Mouse (Mus musculus) MN1 (cell line): ENCODE measurements at regions not wholly inside any gene's neighbourhood (a gene's known extent, or its start where the extent isn't known, plus 50 kb on each side); places are given as distances from the start of the nearest gene placed in this dataset.

Experiments used
- DNase-seq: peaks from one replicate; pipeline ENCODE4 v3.0.0-alpha.2; 2016; ENCODE audit warnings: low spot score

GRCm38 (mm10) chr13:52702201-52702611 is 119.2 kb downstream of the Syk start:
- no peak for DNase-seq

GRCm38 (mm10) chr13:52703401-52704164 is 120.6 kb downstream of the Syk start:
- no peak for DNase-seq

- no peak for DNase-seq
Measured at GRCm38 (mm10) chr13:52704673-52705072, 121.7 kb downstream of the Syk start.

GRCm38 (mm10) chr13:52709580-52709979 is 126.6 kb downstream of the Syk start:
- DNase-seq, result no peak

DNA sequence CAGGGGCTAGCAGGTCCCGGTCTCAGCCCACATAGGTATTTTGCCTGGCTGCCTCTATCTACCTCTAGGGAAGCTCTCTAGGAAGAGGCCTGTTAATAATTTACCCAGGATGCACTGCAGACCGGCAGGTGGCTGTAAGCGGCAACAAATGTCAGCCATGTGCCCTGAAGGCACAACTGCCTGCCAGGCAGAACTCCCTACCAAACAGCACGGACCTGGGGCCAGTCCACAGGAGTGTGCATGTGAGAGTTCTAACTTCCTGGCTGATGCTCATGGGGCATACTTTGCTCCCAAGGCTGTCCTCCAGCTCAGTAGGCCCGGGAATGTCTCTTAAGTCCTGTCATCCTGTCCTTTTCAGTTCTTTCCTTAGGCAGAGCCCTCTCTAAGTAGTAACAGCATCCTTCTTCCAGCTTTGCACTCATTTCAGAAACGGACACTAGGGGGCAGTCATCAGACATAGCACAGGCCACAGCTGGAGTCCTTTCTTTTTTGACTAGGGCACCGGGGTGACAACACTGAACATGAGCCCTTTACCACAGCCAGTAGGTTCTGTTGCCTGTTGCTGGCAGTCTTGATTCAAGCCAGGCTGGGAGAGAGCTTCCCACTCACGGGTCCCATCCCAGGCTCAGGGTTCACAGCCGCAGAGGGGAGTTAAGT is 128.9 kb downstream of the Syk start:
- peak; percentile 88 for DNase-seq

- DNase-seq, result no peak
Measured at GRCm38 (mm10) chr13:52721463-52721862, 138.5 kb downstream of the Syk start.

DNA sequence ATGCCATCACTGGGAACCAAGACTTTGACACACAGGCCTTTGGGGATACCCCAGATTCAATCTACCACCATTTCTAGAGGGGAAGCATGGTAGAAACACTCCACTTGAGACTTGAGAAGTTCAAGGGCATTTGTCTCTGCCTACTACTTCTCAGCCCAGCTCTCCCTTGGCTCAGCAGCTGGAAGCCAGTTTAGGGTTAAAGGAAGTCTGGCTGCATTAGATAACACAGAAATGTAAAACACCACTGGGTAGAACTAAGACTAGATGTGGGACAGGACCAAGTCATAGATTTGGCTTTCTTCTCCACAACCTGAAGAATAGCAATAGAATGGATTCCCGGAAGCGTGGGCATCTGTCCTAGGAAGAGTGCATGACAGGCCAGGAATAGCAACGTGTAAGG is 139.7 kb downstream of the Syk start:
- no peak for DNase-seq

- no peak for DNase-seq
Measured at GRCm38 (mm10) chr13:52726043-52726442, 143.1 kb downstream of the Syk start.

DNA sequence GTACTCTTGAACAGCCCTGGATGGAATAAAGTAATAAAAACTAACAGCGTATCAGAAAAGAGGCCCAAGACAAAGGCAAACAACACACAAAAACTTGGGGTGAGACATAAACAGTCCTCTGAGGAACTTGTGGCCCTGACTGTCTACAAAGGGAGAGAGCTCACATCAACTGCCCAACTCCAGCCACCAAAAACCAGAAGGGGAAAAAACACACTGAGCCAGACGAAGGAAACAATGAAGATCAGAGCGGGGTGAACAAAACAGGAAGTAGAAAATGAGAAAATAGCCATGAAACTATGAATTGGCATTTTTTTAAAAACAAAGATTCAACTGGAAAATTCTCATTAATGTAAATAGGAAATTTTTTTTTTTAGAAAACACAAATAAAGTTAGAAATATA is 143.6 kb downstream of the Syk start:
- no peak for DNase-seq

GRCm38 (mm10) chr13:52735453-52735933 is 152.5 kb downstream of the Syk start:
- no peak for DNase-seq

GRCm38 (mm10) chr13:52735934-52736523 is 153.1 kb downstream of the Syk start:
- no peak for DNase-seq

GRCm38 (mm10) chr13:52738095-52738660 is 155.2 kb downstream of the Syk start:
- DNase-seq, result no peak

DNA sequence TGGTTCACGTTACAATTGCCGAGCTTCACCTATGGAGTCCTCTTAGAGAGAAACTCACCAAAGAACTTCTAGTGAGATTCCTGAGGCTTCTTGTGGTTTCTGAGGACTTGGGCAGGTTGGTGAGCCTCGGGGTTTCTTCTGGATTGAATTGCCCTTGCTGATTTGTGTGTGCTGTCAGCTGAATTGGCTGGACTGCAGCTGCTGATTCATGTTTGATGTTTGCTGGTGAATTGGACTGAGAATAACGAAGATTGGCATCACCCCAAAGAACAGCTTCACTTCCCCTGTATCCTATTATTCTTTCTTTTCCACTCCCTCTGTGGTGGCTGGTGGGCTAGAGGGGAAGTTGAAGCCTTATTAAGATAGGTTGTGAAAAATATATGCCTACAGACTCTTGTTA is 158.4 kb downstream of the Syk start:
- DNase-seq, result no peak

GRCm38 (mm10) chr13:52756005-52756404 is 173.0 kb downstream of the Syk start:
- DNase-seq, result no peak

GRCm38 (mm10) chr13:52765508-52766181 is 163.8 kb downstream of the Auh start:
- DNase-seq, result peak; percentile 86

DNA sequence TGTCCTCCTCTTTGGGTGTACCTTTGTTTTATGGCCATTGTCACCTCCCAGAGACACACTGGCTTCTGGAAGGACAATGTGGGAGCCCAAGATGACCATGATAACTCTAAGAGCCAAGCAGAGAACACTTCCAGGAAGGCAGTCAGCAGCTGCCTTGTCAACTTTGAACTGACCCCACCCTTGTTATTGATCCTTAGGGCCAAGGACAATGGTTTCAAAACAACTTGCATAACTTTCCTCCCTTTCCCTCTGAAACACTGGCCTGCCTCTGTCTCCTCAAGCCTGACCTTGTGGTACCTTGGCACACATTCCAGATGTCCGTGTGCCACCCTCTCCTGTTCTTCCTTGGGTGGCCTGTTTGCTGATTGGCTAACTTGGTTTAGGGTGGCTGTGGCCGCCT is 163.2 kb downstream of the Auh start:
- no peak for DNase-seq

DNA sequence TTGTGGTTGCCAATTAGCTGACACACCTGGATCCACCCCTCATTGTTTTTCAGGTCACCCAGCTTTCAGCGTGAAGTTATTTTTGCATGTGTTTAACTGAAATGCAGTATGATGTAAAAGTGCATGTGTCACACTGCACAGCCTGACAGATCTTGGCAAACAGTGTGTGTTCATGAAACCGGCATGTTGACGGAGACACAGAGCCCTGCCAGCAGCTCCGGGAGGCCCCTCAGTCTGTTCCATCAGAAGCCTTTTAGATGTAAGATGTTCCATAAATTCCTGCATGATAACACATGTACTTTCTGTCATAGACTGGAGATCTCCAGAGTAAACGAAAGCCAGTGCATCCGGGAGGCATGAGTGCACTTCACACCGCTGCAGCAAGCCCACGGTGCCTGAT is 159.5 kb downstream of the Auh start:
- DNase-seq, result no peak

DNA sequence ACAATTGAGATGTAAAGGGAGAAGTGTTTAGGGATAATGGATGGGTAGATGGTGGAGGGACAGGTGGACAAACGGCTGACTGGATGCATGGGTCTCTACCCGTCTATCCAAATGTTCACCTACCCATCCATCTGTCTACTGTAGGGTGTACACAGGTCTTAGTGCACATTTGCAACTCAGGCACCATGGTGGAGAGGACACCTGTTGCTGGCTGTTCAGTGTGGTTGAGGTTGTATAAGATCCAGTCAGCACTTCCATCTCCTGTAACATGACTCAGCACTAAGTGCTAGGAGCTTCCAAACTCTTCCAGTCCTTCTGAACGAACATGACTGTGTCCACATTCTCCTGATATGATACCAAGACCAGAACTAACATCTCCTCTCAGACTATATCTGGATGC is 158.0 kb downstream of the Auh start:
- DNase-seq, result no peak

- no peak for DNase-seq
Measured at GRCm38 (mm10) chr13:52772081-52772480, 157.4 kb downstream of the Auh start.

- peak; percentile 77 for DNase-seq
Measured at GRCm38 (mm10) chr13:52777396-52778034, 152.0 kb downstream of the Auh start.

GRCm38 (mm10) chr13:52778848-52779247 is 150.6 kb downstream of the Auh start:
- no peak for DNase-seq
